Mouse (Mus musculus) thymus, adult 2 months (tissue): ENCODE measurements at regions not wholly inside any gene's neighbourhood (a gene's known extent, or its start where the extent isn't known, plus 50 kb on each side); places are given as distances from the start of the nearest gene placed in this dataset.

Experiments
- CTCF ChIP-seq: fragments of 200-500 bp; IDR thresholded peaks from 2 replicates; pipeline ENCODE4 v1.5.1; 2012; ENCODE audit warnings: mild to moderate bottlenecking, control low read depth, low read length, moderate library complexity, borderline replicate concordance; ENCODE audit not compliant: control insufficient read depth, poor library complexity, insufficient read depth; ENCODE audit errors: extremely low read depth
- POLR2A ChIP-seq: fragments of 200-500 bp; IDR thresholded peaks from 2 replicates; pipeline ENCODE4 v1.6.1; 2012; ENCODE audit warnings: mild to moderate bottlenecking, low read length, control low read depth, moderate library complexity; ENCODE audit not compliant: control insufficient read depth, poor library complexity, insufficient read depth; ENCODE audit errors: extremely low read depth

DNA sequence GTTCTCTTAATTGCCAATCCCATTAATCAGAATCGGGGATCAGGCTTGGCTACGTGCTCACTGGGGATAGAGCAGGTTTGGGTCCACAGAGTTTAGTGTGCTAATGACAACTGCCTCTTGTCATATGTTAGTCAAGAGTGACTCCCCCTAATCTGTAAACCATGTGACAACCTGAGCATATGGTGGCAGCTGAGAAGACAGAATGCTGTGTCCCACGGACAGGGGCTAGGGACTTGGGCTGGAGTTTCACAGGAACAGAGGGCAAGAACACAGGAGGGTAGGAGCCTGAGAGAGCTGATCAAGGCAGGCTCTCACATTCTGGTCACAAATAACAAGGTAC, 265.5 kb downstream of the Cmpk2 start:
- TF ChIP-seq POLR2A: no peak
- TF ChIP-seq CTCF: no peak
